Mouse (Mus musculus) midbrain, embryonic 16.5 days (tissue): Measurements from ENCODE around the gene Olfr1112. TPM values are rescaled to one million over a fixed set of nuclear protein-coding genes. Genes with fewer than 3 reads are reported as not detected.
"Not testable (repeated sequence)": the region's sequence is repeated elsewhere in the genome, so short reads cannot be mapped to it uniquely, and the experiment has no call there.

Source experiments
- ATAC-seq: fragments of 200-750 bp; cut with Nextera tagmentation; 2 replicates; pipeline ENCODE4 v1.8.0; 2017; ENCODE audit warnings: moderate TSS enrichment
- H3K27ac ChIP-seq: fragments of 300-500 bp; sonication (generic); 2 replicates; pipeline ENCODE4 v1.5.1; 2014; ENCODE audit warnings: mild to moderate bottlenecking, low read length, mixed read lengths
- H3K27me3 ChIP-seq: fragments of 300-500 bp; sonication (generic); 2 replicates; pipeline ENCODE4 v1.6.1; 2014; ENCODE audit warnings: low read depth, low read length, mixed read lengths; ENCODE audit not compliant: control insufficient read depth, insufficient read depth
- H3K36me3 ChIP-seq: fragments of 300-500 bp; sonication (generic); 2 replicates; pipeline ENCODE4 v1.6.1; 2014; ENCODE audit warnings: mild to moderate bottlenecking, low read length, moderate library complexity, mixed read lengths; ENCODE audit not compliant: control insufficient read depth, insufficient read depth
- H3K4me1 ChIP-seq: fragments of 300-500 bp; sonication (generic); 2 replicates; pipeline ENCODE4 v1.6.1; 2014; ENCODE audit warnings: mild to moderate bottlenecking, low read length, mixed read lengths; ENCODE audit not compliant: control insufficient read depth, insufficient read depth
- H3K4me2 ChIP-seq: fragments of 300-500 bp; sonication (generic); 2 replicates; pipeline ENCODE4 v1.6.1; 2014; ENCODE audit warnings: mild to moderate bottlenecking, low read length, mixed read lengths
- H3K4me3 ChIP-seq: fragments of 300-500 bp; sonication (generic); 2 replicates; pipeline ENCODE4 v1.5.1; 2014; ENCODE audit warnings: low read depth, mild to moderate bottlenecking, low read length, moderate library complexity, mixed read lengths
- H3K9ac ChIP-seq: fragments of 300-500 bp; sonication (generic); 2 replicates; pipeline ENCODE4 v1.6.1; 2014; ENCODE audit warnings: low read depth, low read length, mixed read lengths
- H3K9me3 ChIP-seq: fragments of 300-500 bp; sonication (generic); replicated peaks from 2 replicates; pipeline ENCODE4 v1.6.1; 2014; ENCODE audit warnings: mild to moderate bottlenecking, low read length, mixed read lengths; ENCODE audit not compliant: control insufficient read depth, poor library complexity, severe bottlenecking
- WGBS: fragments of 180-500 bp; shearing (Covaris S2); extraction: QIAGEN DNeasy Blood & Tissue Kit; methylation state at CpG from one replicate; pipeline ENCODE4 v1.1.7; 2014; 5-methylcytosine and 5-hydroxymethylcytosine counted together
- polyA plus RNA-seq: library from polyadenylated mRNA; unstranded; fragments of >200 nt; fragmentation: Nextera tagmentation; extraction: Ambion mirVana; gene quantifications from 2 replicates; pipeline ENCODE4 v1.2.1, GENCODE M21; 2015

Olfr1112 gene
- not detected in 2 replicates for polyA plus RNA-seq

DNA sequence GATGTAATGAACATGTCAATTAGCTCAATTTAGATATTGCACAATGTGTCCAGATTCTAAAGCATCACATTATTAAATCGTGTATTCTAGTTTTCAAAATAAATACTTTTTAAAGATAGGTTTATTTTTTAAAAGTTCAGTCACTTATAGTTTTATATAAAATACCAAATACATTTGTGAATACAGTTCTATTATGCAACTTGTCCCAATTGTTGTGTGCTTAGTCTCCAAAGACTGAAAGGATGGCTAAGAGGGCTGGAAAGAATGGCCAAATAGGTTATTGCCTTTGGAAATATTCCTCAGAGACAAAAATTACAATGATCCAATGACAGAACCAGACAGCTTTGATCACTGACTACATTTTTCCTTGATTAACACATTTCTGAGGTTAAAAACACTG is at the start of gene Olfr1112:
Olfr1112 (plus strand) TSS at position 301 of the 400 bp plus-strand sequence.
- Histone ChIP-seq H3K9ac (no peak within 1 kb of the TSS), H3K27ac (no peak within 1 kb of the TSS), H3K4me3 (no peak within 1 kb of the TSS), H3K4me1 (no peaks in the 10 kb centered on the region), H3K9me3 (no peaks in the 10 kb centered on the region), H3K27me3 (no peaks in the 10 kb centered on the region), H3K36me3 (no peaks in the 10 kb centered on the region), H3K4me2 (no peak within 1 kb of the TSS)
- 87% methylated on average over 1 of the region's 1 CpGs for WGBS
- no peak for ATAC-seq

GRCm38 (mm10) chr2:87140200-87140599 is 47.4 kb upstream of the Olfr1112 start, which contains the start of gene Olfr1110:
Olfr1110 (minus strand) TSS chr2:87140300.
- no peak within 1 kb of the TSS for H3K27ac ChIP-seq
- no peaks in the 10 kb centered on the region for H3K9me3 ChIP-seq
- no peak for ATAC-seq
- no peaks in the 10 kb centered on the region for H3K4me1 ChIP-seq
- H3K27me3 ChIP-seq = no peaks in the 10 kb centered on the region
- no peak within 1 kb of the TSS for H3K4me2 ChIP-seq
- WGBS = 85% methylated on average over 1 of the region's 1 CpGs
- H3K9ac ChIP-seq = no peak within 1 kb of the TSS
- no peak within 1 kb of the TSS for H3K4me3 ChIP-seq
- H3K36me3 ChIP-seq = no peaks in the 10 kb centered on the region

GRCm38 (mm10) chr2:87152524-87152923 is 35.1 kb upstream of the Olfr1112 start, which contains the start of gene Olfr1111:
Olfr1111 (minus strand) TSS chr2:87152624.
- Histone ChIP-seq H3K27me3 (no peaks in the 10 kb centered on the region), H3K9ac (no peak within 1 kb of the TSS), H3K27ac (no peak within 1 kb of the TSS), H3K36me3 (no peaks in the 10 kb centered on the region), H3K4me3 (no peak within 1 kb of the TSS), H3K4me2 (no peak within 1 kb of the TSS), H3K4me1 (no peaks in the 10 kb centered on the region), H3K9me3 (no peaks in the 10 kb centered on the region)
- ATAC-seq = no peak

- H3K27ac ChIP-seq, H3K9me3 ChIP-seq, H3K36me3 ChIP-seq, H3K4me1 ChIP-seq, H3K9ac ChIP-seq, H3K27me3 ChIP-seq, H3K4me3 ChIP-seq, H3K4me2 ChIP-seq, ATAC-seq: not testable (repeated sequence)
- 80% methylated on average over 2 of the region's 2 CpGs for WGBS
Observed at GRCm38 (mm10) chr2:87167731-87168130, 19.9 kb upstream of the Olfr1112 start.

DNA sequence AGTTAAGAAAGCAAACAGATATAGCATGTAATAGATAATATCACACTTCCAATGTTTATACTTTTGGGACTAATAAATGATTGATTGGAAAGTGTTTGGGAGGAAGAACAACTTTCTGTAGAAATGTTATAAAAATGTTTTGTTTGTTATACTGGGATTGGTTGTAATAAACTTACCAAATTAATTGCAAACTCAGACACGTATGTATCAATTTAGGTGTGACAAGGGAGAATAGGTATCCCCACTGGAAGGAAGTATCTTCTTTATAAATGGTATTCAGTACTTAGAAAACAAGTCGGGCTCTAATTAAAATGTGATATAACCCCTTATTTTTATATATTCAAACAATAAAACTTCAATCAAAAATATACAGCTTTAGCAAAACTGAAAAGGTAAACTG is 21.1 kb downstream of the Olfr1112 start, which contains the start of gene Olfr1113:
Olfr1113 (plus strand) TSS at position 301 of the 400 bp plus-strand sequence.
- Histone ChIP-seq H3K27me3 (no peaks in the 10 kb centered on the region), H3K4me1 (no peaks in the 10 kb centered on the region), H3K9me3 (0 out of 2 replicates have a peak, but pooled peaks cover 2% of the 10 kb centered on the region), H3K4me3 (no peak within 1 kb of the TSS), H3K27ac (no peak within 1 kb of the TSS), H3K9ac (no peak within 1 kb of the TSS), H3K36me3 (no peaks in the 10 kb centered on the region), H3K4me2 (no peak within 1 kb of the TSS)
- no peak for ATAC-seq
- 91% methylated on average over 2 of the region's 2 CpGs for WGBS

Other genes with a start within 250 kb of the Olfr1112 start
- gene Olfr1099, start 227.1 kb upstream of the Olfr1112 start, polyA plus RNA-seq = not detected in 2 replicates
- not detected in 2 replicates for gene Olfr1100, start 207.8 kb upstream of the Olfr1112 start, polyA plus RNA-seq
- gene Olfr1101, start 196.6 kb upstream of the Olfr1112 start, polyA plus RNA-seq = not detected in 2 replicates
- not detected in 2 replicates for gene Olfr1102, start 189.4 kb upstream of the Olfr1112 start, polyA plus RNA-seq
- gene Olfr1104, start 160.7 kb upstream of the Olfr1112 start, polyA plus RNA-seq = not detected in 2 replicates
- not detected in 2 replicates for gene Olfr1105, start 151.3 kb upstream of the Olfr1112 start, polyA plus RNA-seq
- gene Olfr1106, start 135.5 kb upstream of the Olfr1112 start, polyA plus RNA-seq = not detected in 2 replicates
- not detected in 2 replicates for gene Olfr1107, start 112.0 kb upstream of the Olfr1112 start, polyA plus RNA-seq
- gene Olfr1109, start 91.8 kb upstream of the Olfr1112 start, polyA plus RNA-seq = not detected in 2 replicates
- not detected in 2 replicates for gene Olfr259, start 73.2 kb upstream of the Olfr1112 start, polyA plus RNA-seq
- not detected in 2 replicates for gene Olfr1110, start 47.5 kb upstream of the Olfr1112 start, polyA plus RNA-seq
- not detected in 2 replicates for gene Olfr1111, start 35.2 kb upstream of the Olfr1112 start, polyA plus RNA-seq
- not detected in 2 replicates for gene Olfr1113, start 21.2 kb downstream of the Olfr1112 start, polyA plus RNA-seq
- not detected in 2 replicates for gene Olfr1115, start 60.2 kb downstream of the Olfr1112 start, polyA plus RNA-seq
- not detected in 2 replicates for gene Olfr1116, start 79.7 kb downstream of the Olfr1112 start, polyA plus RNA-seq
- gene Olfr1118, start 119.8 kb downstream of the Olfr1112 start, polyA plus RNA-seq = not detected in 2 replicates
- not detected in 2 replicates for gene Olfr1120, start 167.0 kb downstream of the Olfr1112 start, polyA plus RNA-seq
- not detected in 2 replicates for gene Olfr1121, start 182.1 kb downstream of the Olfr1112 start, polyA plus RNA-seq
- gene Olfr1122, start 198.1 kb downstream of the Olfr1112 start, polyA plus RNA-seq = not detected in 2 replicates
- gene Olfr1123, start 228.8 kb downstream of the Olfr1112 start, polyA plus RNA-seq = not detected in 2 replicates
- gene Olfr1124, start 242.5 kb downstream of the Olfr1112 start, polyA plus RNA-seq = 0.08 TPM in 1 of 2 replicates, not detected in the other